Mouse (Mus musculus): ENCODE results near the gene Lyve1.

- TF ChIP-seq POLR2A (IDR thresholded peaks at IDR 0.05; ENCODE audit: borderline replicate concordance, control insufficient read depth, low read depth, low read length) = no peak
- TF ChIP-seq CTCF (IDR thresholded peaks at IDR 0.05; ENCODE audit: control insufficient read depth, insufficient read depth, low read length) = no peak
These were observed 9.4 kb downstream of the Lyve1 start for GRCm38 (mm10) chr7:110853611-110854010.
